Mouse (Mus musculus) C2C12 (cell line): ENCODE results near the gene Foxg1. TPM values are rescaled to one million over a fixed set of nuclear protein-coding genes. Genes with fewer than 3 reads are reported as not detected.

Experiments used
- H3K27me3 ChIP-seq: one replicate; pipeline ENCODE4 v1.6.1; 2011; ENCODE audit not compliant: control insufficient read depth, insufficient read depth, insufficient read length
- H3K36me3 ChIP-seq: one replicate; pipeline ENCODE4 v1.6.1; 2011; ENCODE audit not compliant: control insufficient read depth, insufficient read depth
- H3K4me3 ChIP-seq: one replicate; pipeline ENCODE4 v1.5.1; 2011; ENCODE audit warnings: mild to moderate bottlenecking, control low read depth; ENCODE audit not compliant: poor library complexity, insufficient read depth, severe bottlenecking
- H3K79me2 ChIP-seq: one replicate; pipeline ENCODE4 v1.6.1; 2011; ENCODE audit not compliant: control insufficient read depth, insufficient read depth
- H3K79me3 ChIP-seq: one replicate; pipeline ENCODE4 v1.6.1; 2011; ENCODE audit warnings: low read depth, control low read depth
- H3ac ChIP-seq: one replicate; pipeline ENCODE3; 2011; ENCODE audit warnings: low read depth; ENCODE audit not compliant: control insufficient read depth, insufficient read length
- CEBPB ChIP-seq: IDR thresholded peaks from one replicate; pipeline ENCODE4 v1.6.1; 2011; ENCODE audit warnings: low read depth, mild to moderate bottlenecking, control low read depth, moderate library complexity
- CTCF ChIP-seq: IDR thresholded peaks from one replicate; pipeline ENCODE4 v1.5.1; 2011; ENCODE audit not compliant: control insufficient read depth, insufficient read depth, insufficient read length
- FOSL1 ChIP-seq: IDR thresholded peaks from one replicate; pipeline ENCODE4 v1.8.0; 2011; ENCODE audit warnings: mild to moderate bottlenecking, low read length; ENCODE audit not compliant: poor library complexity, insufficient read depth, severe bottlenecking
- MAX ChIP-seq: IDR thresholded peaks from one replicate; pipeline ENCODE4 v1.6.1; 2011; ENCODE audit warnings: mild to moderate bottlenecking, control low read depth
- MYOD1 ChIP-seq: IDR thresholded peaks from one replicate; pipeline ENCODE4 v1.6.1; 2011; ENCODE audit warnings: low read depth; ENCODE audit not compliant: control insufficient read depth, insufficient read length
- MYOG ChIP-seq: IDR thresholded peaks from one replicate; pipeline ENCODE4 v1.6.1; 2011; ENCODE audit not compliant: control insufficient read depth, insufficient read length; ENCODE audit errors: extremely low read depth
- USF1 ChIP-seq: IDR thresholded peaks from one replicate; pipeline ENCODE4 v1.6.1; 2011; ENCODE audit warnings: low read depth, mild to moderate bottlenecking, control low read depth, moderate library complexity
- polyA plus RNA-seq: library from polyadenylated mRNA; unstranded; fragments of >200 nt; fragmentation: generic; extraction: Trizol; gene quantifications from one replicate; pipeline ENCODE4 v1.2.1, GENCODE M21; 2012; ENCODE audit warnings: missing spikeins

The Foxg1 gene
- polyA plus RNA-seq, 1 experiment, result not detected

DNA sequence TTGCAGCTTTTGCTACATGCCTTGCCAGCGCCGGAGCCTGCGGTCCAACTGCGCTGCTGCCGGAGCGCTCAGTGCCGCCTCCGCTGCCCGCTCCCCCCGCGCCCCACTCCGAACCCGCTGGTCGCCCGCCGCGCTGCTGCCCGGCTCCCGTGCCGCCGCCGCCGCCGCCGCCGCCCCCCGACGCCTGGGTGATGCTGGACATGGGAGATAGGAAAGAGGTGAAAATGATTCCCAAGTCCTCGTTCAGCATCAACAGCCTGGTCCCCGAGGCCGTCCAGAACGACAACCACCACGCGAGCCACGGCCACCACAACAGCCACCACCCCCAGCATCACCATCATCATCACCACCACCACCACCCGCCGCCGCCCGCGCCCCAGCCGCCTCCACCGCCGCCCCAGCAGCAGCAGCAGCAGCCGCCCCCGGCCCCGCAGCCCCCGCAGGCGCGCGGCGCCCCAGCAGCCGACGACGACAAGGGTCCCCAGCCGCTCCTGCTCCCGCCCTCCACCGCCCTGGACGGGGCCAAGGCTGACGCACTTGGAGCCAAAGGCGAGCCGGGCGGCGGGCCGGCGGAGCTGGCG is 1.9 kb downstream of the Foxg1 start:
- Histone ChIP-seq H3K4me3 (no peak overlapping the region), H3K79me3 (no peaks in the 10 kb centered on the region), H3ac (no peak overlapping the region), H3K36me3 (no peaks in the 10 kb centered on the region), H3K79me2 (no peaks in the 10 kb centered on the region), H3K27me3 (no peaks in the 10 kb centered on the region)
- TF ChIP-seq CTCF, result no peak
- no peak for TF ChIP-seq USF1
- TF ChIP-seq MYOD1, result no peak
- no peak for TF ChIP-seq FOSL1
- no peak for TF ChIP-seq MAX
- TF ChIP-seq CEBPB, result no peak
- no peak for TF ChIP-seq MYOG

DNA sequence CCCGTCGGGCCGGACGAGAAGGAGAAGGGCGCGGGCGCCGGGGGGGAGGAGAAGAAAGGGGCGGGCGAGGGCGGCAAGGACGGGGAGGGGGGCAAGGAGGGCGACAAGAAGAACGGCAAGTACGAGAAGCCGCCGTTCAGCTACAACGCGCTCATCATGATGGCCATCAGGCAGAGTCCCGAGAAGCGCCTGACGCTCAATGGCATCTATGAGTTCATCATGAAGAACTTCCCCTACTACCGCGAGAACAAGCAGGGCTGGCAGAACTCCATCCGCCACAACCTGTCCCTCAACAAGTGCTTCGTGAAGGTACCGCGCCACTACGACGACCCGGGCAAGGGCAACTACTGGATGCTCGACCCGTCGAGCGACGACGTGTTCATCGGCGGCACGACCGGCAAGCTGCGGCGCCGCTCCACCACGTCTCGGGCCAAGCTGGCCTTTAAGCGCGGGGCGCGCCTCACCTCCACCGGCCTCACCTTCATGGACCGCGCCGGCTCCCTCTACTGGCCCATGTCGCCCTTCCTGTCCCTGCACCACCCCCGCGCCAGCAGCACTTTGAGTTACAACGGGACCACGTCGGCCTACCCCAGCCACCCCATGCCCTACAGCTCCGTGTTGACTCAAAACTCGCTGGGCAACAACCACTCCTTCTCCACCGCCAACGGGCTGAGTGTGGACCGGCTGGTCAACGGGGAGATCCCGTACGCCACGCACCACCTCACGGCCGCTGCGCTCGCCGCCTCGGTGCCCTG is 2.6 kb downstream of the Foxg1 start, which contains the start of gene Gm43517:
Gene Gm43517, plus strand, starts transcription at position 299 of the 755 bp plus-strand sequence.
- H3K4me3 ChIP-seq, result no peak within 1 kb of the TSS
- no peak for TF ChIP-seq MAX
- no peak for TF ChIP-seq FOSL1
- no peak for TF ChIP-seq MYOD1
- no peak for TF ChIP-seq USF1
- no peak for TF ChIP-seq CEBPB
- no peak for TF ChIP-seq MYOG
- no peak for TF ChIP-seq CTCF
- no peaks in the 10 kb centered on the region for H3K79me3 ChIP-seq
- no peak within 1 kb of the TSS for H3ac ChIP-seq
- H3K27me3 ChIP-seq, result no peaks in the 10 kb centered on the region
- H3K79me2 ChIP-seq, result no peaks in the 10 kb centered on the region
- no peaks in the 10 kb centered on the region for H3K36me3 ChIP-seq

DNA sequence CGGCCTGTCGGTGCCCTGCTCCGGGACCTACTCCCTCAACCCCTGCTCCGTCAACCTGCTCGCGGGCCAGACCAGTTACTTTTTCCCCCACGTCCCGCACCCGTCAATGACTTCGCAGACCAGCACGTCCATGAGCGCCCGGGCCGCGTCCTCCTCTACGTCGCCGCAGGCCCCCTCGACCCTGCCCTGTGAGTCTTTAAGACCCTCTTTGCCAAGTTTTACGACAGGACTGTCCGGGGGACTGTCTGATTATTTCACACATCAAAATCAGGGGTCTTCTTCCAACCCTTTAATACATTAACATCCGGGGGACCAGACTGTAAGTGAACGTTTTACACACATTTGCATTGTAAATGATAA is 3.2 kb downstream of the Foxg1 start:
- no peaks in the 10 kb centered on the region for H3K79me3 ChIP-seq
- H3K27me3 ChIP-seq, result no peaks in the 10 kb centered on the region
- TF ChIP-seq MAX, result no peak
- TF ChIP-seq USF1, result no peak
- TF ChIP-seq FOSL1, result no peak
- TF ChIP-seq CTCF, result no peak
- TF ChIP-seq CEBPB, result no peak
- TF ChIP-seq MYOG, result no peak
- no peak for TF ChIP-seq MYOD1
- no peak overlapping the region for H3K4me3 ChIP-seq
- no peaks in the 10 kb centered on the region for H3K79me2 ChIP-seq
- H3ac ChIP-seq, result no peak overlapping the region
- H3K36me3 ChIP-seq, result no peaks in the 10 kb centered on the region

DNA sequence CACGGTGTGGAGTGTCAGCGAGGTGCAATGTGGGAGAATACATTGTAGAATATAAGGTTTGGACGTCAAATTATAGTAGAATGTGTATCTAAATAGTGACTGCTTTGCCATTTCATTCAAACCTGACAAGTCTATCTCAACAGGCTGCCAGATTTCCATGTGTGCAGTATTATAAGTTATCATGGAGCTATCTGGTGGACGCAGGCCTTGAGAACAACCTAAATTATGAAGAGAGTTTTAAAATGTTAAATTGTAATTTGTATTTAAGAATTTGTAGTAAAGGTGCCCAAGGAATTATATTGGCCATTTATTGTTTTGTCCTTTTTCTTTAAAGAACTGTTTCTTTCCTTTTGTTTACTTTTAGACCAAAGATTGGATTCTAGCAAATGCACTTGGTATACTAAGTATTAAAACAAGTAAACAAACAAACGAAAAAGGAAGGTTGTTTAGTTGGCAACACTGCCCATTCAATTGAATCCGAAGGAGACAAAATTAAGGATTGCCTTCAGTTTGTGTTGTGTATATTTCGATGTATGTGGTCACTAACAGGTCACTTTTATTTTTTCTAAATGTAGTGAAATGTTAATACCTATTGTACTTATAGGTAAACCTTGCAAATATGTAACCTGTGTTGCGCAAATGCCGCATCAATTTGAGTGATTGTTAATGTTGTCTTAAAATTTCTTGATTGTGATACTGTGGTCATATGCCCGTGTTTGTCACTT is 3.8 kb downstream of the Foxg1 start:
- Histone ChIP-seq H3K36me3 (no peaks in the 10 kb centered on the region), H3K27me3 (peaks cover 2% of the 10 kb centered on the region), H3K79me2 (no peaks in the 10 kb centered on the region), H3ac (no peak overlapping the region), H3K79me3 (no peaks in the 10 kb centered on the region), H3K4me3 (no peak overlapping the region)
- TF ChIP-seq FOSL1, result no peak
- no peak for TF ChIP-seq MYOD1
- no peak for TF ChIP-seq CEBPB
- TF ChIP-seq MAX, result no peak
- TF ChIP-seq USF1, result no peak
- TF ChIP-seq CTCF, result no peak
- TF ChIP-seq MYOG, result no peak

DNA sequence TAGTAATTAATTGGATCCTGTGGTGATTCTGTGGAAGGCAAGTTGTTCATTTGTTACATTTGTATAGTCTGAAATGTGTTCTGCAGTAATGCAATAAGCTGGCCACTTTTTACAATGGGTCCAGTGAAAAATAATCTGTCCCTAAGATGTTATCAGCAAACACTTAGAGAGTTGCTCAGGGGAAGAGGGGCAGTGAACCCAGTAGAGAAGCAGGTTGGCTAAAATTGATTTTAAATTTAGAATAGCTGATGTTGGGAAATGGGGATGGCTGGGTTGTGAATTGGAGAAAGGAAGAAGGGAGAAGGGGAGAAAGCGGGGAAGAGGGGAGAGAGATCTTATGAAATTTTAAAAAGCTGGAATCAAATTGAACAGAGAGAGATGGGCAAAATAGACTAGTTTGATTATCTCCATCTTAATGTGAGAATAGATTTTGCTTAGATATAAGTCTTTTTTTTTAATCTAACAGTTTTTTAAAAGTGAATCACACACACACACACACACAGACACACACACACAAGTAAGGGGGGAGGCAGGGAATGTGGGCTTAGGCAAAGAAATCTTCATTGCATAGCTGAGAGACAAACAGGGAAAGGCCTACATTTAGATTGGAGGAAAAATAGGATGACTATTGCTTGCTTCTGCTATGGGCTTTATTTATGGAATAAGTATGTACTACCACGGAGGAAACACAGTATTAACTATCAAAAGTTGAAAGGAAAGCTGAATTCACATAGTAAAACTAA is 5.6 kb downstream of the Foxg1 start:
- no peaks in the 10 kb centered on the region for H3K79me3 ChIP-seq
- TF ChIP-seq MAX, result no peak
- TF ChIP-seq MYOD1, result no peak
- no peak for TF ChIP-seq CTCF
- TF ChIP-seq CEBPB, result no peak
- TF ChIP-seq MYOG, result no peak
- TF ChIP-seq FOSL1, result no peak
- TF ChIP-seq USF1, result no peak
- H3K36me3 ChIP-seq, result no peaks in the 10 kb centered on the region
- H3K4me3 ChIP-seq, result no peak overlapping the region
- no peaks in the 10 kb centered on the region for H3K79me2 ChIP-seq
- H3K27me3 ChIP-seq, result peaks cover 6% of the 10 kb centered on the region
- H3ac ChIP-seq, result no peak overlapping the region
